Mouse (Mus musculus): ENCODE measurements around the gene Pex16.

- TF ChIP-seq CTCF (IDR thresholded peaks at IDR 0.05; ENCODE audit: control insufficient read depth, insufficient read depth, insufficient read length) = no peak
- no peak for TF ChIP-seq USF1 (IDR thresholded peaks at IDR 0.05; ENCODE audit: low read depth)
- TF ChIP-seq CEBPB (IDR thresholded peaks at IDR 0.05; ENCODE audit: low read depth) = no peak
Measured at GRCm38 (mm10) chr2:92391116-92391515, 16.6 kb downstream of the Pex16 start.

All from C2C12 (cell line).